Mouse (Mus musculus) activated CD4-positive, CD25-positive, alpha-beta regulatory T cell, adult 4 months (primary cell): ENCODE measurements around the gene Sympk. TPM values are rescaled to one million over a fixed set of nuclear protein-coding genes. Genes with fewer than 3 reads are reported as not detected.

Experiments used
- ATAC-seq: one replicate; pipeline ENCODE4 v1.8.0; 2017
- polyA plus RNA-seq, 2 experiments: library from polyadenylated mRNA; unstranded; fragments of 100-300 nt; shearing (Covaris generic); gene quantifications; one replicate each; pipeline ENCODE4 v1.2.1; 2017

The Sympk gene
- polyA plus RNA-seq, 2 experiments from 2014 or later = 10.0 to 10.3 TPM

GRCm38 (mm10) chr7:19007026-19007977, 16.9 kb upstream of the Sympk start:
- ATAC-seq = no peak

GRCm38 (mm10) chr7:19010581-19010980, 13.6 kb upstream of the Sympk start:
- no peak for ATAC-seq

GRCm38 (mm10) chr7:19012025-19012621, 12.1 kb upstream of the Sympk start:
- ATAC-seq = no peak

GRCm38 (mm10) chr7:19012882-19013281, 11.3 kb upstream of the Sympk start:
- no peak for ATAC-seq

GRCm38 (mm10) chr7:19014452-19014851, 9.7 kb upstream of the Sympk start:
- no peak for ATAC-seq

- ATAC-seq = no peak
Observed at GRCm38 (mm10) chr7:19016042-19016441, 8.1 kb upstream of the Sympk start.

GRCm38 (mm10) chr7:19017909-19018308, 6.3 kb upstream of the Sympk start:
- ATAC-seq = no peak

GRCm38 (mm10) chr7:19021048-19021447, 3.1 kb upstream of the Sympk start:
- no peak for ATAC-seq

- no peak for ATAC-seq
Observed at GRCm38 (mm10) chr7:19022189-19022958, 1.8 kb upstream of the Sympk start.

GRCm38 (mm10) chr7:19023357-19023814, 791 bp upstream of the Sympk start, which contains the start of gene Foxa3:
Gene Foxa3 (minus strand): TSS chr7:19023538.
- ATAC-seq = no peak

GRCm38 (mm10) chr7:19024581-19025255, 541 bp downstream of the Sympk start:
- no peak for ATAC-seq

- ATAC-seq = no peak
Observed at GRCm38 (mm10) chr7:19028067-19028466, 3.9 kb downstream of the Sympk start.

GRCm38 (mm10) chr7:19029084-19029653, 5.0 kb downstream of the Sympk start:
- ATAC-seq = no peak

GRCm38 (mm10) chr7:19031641-19032040, 7.5 kb downstream of the Sympk start:
- no peak for ATAC-seq

- no peak for ATAC-seq
Observed at GRCm38 (mm10) chr7:19044616-19045015, 20.4 kb downstream of the Sympk start.

GRCm38 (mm10) chr7:19046286-19047069, 22.3 kb downstream of the Sympk start:
- no peak for ATAC-seq

- no peak for ATAC-seq
Observed at GRCm38 (mm10) chr7:19048006-19048527, 23.9 kb downstream of the Sympk start.

- ATAC-seq = no peak
Observed at GRCm38 (mm10) chr7:19049252-19049651, 25.1 kb downstream of the Sympk start.

- ATAC-seq = no peak
Observed at GRCm38 (mm10) chr7:19050172-19050571, 26.0 kb downstream of the Sympk start.

GRCm38 (mm10) chr7:19051161-19051560, 27.0 kb downstream of the Sympk start:
- ATAC-seq = no peak
